Mouse (Mus musculus) layer of hippocampus, adult 9-10 months (tissue): ENCODE data around the gene Dpm1.

Experiments
- DNase-seq: peaks from one replicate; pipeline ENCODE4 v3.0.0; 2022; ENCODE audit warnings: low spot score

Dpm1 gene

GRCm38 (mm10) chr2:168229116-168230025 is 1.0 kb downstream of the Dpm1 start:
- DNase-seq: no peak

GRCm38 (mm10) chr2:168223326-168223725 is 7.1 kb downstream of the Dpm1 start:
- no peak for DNase-seq

GRCm38 (mm10) chr2:168213788-168214397 is 16.5 kb downstream of the Dpm1 start:
- DNase-seq: no peak

GRCm38 (mm10) chr2:168207883-168208282 is 22.5 kb downstream of the Dpm1 start:
- no peak for DNase-seq

GRCm38 (mm10) chr2:168206725-168207644 is 23.4 kb downstream of the Dpm1 start, which contains the start of gene Adnp:
Gene Adnp, minus strand, starts transcription at chr2:168207112.
- peak; percentile 96 for DNase-seq

GRCm38 (mm10) chr2:168205681-168206631 is 24.4 kb downstream of the Dpm1 start:
- no peak for DNase-seq

GRCm38 (mm10) chr2:168205265-168205664 is 25.1 kb downstream of the Dpm1 start:
- peak; percentile 90 for DNase-seq

GRCm38 (mm10) chr2:168204476-168204999 is 25.9 kb downstream of the Dpm1 start:
- DNase-seq: no peak

GRCm38 (mm10) chr2:168200014-168200691 is 30.2 kb downstream of the Dpm1 start:
- no peak for DNase-seq

GRCm38 (mm10) chr2:168199476-168199875 is 30.9 kb downstream of the Dpm1 start:
- no peak for DNase-seq

- no peak for DNase-seq
Observed at GRCm38 (mm10) chr2:168198421-168198820, 32.0 kb downstream of the Dpm1 start.

- DNase-seq: no peak
Observed at GRCm38 (mm10) chr2:168195721-168196120, 34.7 kb downstream of the Dpm1 start.

GRCm38 (mm10) chr2:168193685-168194084 is 36.7 kb downstream of the Dpm1 start:
- DNase-seq: no peak

- DNase-seq: no peak
Observed at GRCm38 (mm10) chr2:168191856-168192255, 38.5 kb downstream of the Dpm1 start.

- DNase-seq: no peak
Observed at GRCm38 (mm10) chr2:168175946-168176345, 54.4 kb downstream of the Dpm1 start.

GRCm38 (mm10) chr2:168170167-168170685 is 60.2 kb downstream of the Dpm1 start:
- peak; percentile 8 for DNase-seq

GRCm38 (mm10) chr2:168169800-168170113 is 60.6 kb downstream of the Dpm1 start:
- no peak for DNase-seq

- no peak for DNase-seq
Observed at GRCm38 (mm10) chr2:168168892-168169799, 61.2 kb downstream of the Dpm1 start.

GRCm38 (mm10) chr2:168167781-168168180 is 62.6 kb downstream of the Dpm1 start:
- DNase-seq: no peak
